Mouse (Mus musculus) bone marrow macrophage, adult 2 months (primary cell): ENCODE data around the gene Pmch.

Experiments
- CTCF ChIP-seq: IDR thresholded peaks from 2 replicates; pipeline ENCODE4 v1.5.1; 2012; ENCODE audit warnings: low read depth, mild to moderate bottlenecking, low read length, moderate library complexity
- POLR2A ChIP-seq: IDR thresholded peaks from 2 replicates; pipeline ENCODE4 v1.6.1; 2012; ENCODE audit warnings: mild to moderate bottlenecking, low read depth, low read length, borderline replicate concordance

- TF ChIP-seq CTCF, result no peak
- TF ChIP-seq POLR2A, result no peak
These were observed 44.6 kb upstream of the Pmch start for GRCm38 (mm10) chr10:88046098-88046771.
